Mouse (Mus musculus) stomach, postnatal 0 days (tissue): ENCODE data around the gene Wwox. TPM values are rescaled to one million over a fixed set of nuclear protein-coding genes. Genes with fewer than 3 reads are reported as not detected.

Experiments used
- ATAC-seq: fragments of 200-750 bp; cut with Nextera tagmentation; 2 replicates; pipeline ENCODE4 v1.8.0; 2017; ENCODE audit not compliant: low FRiP score, low TSS enrichment
- DNase-seq: peaks from one replicate; pipeline ENCODE4 v3.0.0-alpha.2; 2016; ENCODE audit warnings: low spot score
- H3K27ac ChIP-seq: fragments of 300-500 bp; sonication (generic); replicated peaks from 2 replicates; pipeline ENCODE4 v1.5.1; 2014; ENCODE audit warnings: mild to moderate bottlenecking, control low read depth
- H3K27me3 ChIP-seq: fragments of 300-500 bp; sonication (generic); 2 replicates; pipeline ENCODE4 v1.6.1; 2014; ENCODE audit warnings: low read length; ENCODE audit not compliant: control insufficient read depth, insufficient read depth
- H3K36me3 ChIP-seq: fragments of 300-500 bp; sonication (generic); 2 replicates; pipeline ENCODE4 v1.6.1; 2014; ENCODE audit warnings: low read length, mixed read lengths; ENCODE audit not compliant: control insufficient read depth, insufficient read depth
- H3K4me1 ChIP-seq: fragments of 300-500 bp; sonication (generic); replicated peaks from 2 replicates; pipeline ENCODE4 v1.6.1; 2014; ENCODE audit warnings: antibody characterized with exemption; ENCODE audit not compliant: control insufficient read depth, insufficient read depth
- H3K4me2 ChIP-seq: fragments of 300-500 bp; sonication (generic); replicated peaks from 2 replicates; pipeline ENCODE4 v1.6.1; 2014; ENCODE audit warnings: low read depth, mild to moderate bottlenecking, control low read depth, moderate library complexity
- H3K4me3 ChIP-seq: fragments of 300-500 bp; sonication (generic); 2 replicates; pipeline ENCODE4 v1.5.1; 2014; ENCODE audit warnings: low read depth, low read length, control low read depth
- H3K9ac ChIP-seq: fragments of 300-500 bp; sonication (generic); 2 replicates; pipeline ENCODE4 v1.6.1; 2014; ENCODE audit warnings: mild to moderate bottlenecking, low read length, control low read depth, mixed read lengths
- H3K9me3 ChIP-seq: fragments of 300-500 bp; sonication (generic); 2 replicates; pipeline ENCODE4 v1.6.1; 2016; ENCODE audit warnings: low read length; ENCODE audit not compliant: control insufficient read depth
- CTCF ChIP-seq: IDR thresholded peaks from 2 replicates; pipeline ENCODE4 v1.5.1; 2016; ENCODE audit warnings: antibody characterized with exemption, low read depth, mild to moderate bottlenecking, moderate library complexity
- EP300 ChIP-seq: optimal IDR thresholded peaks from 2 replicates; pipeline ENCODE3; 2016; ENCODE audit warnings: antibody characterized with exemption
- WGBS: fragments of 180-500 bp; shearing (Covaris S2); extraction: QIAGEN DNeasy Blood & Tissue Kit; methylation state at CpG from one replicate; pipeline ENCODE4 v1.1.7; 2014; 5-methylcytosine and 5-hydroxymethylcytosine counted together
- polyA plus RNA-seq: library from polyadenylated mRNA; unstranded; fragments of >200 nt; fragmentation: Nextera tagmentation; extraction: Ambion mirVana; gene quantifications from 2 replicates; pipeline ENCODE4 v1.2.1, GENCODE M21; 2015

Wwox gene
- polyA plus RNA-seq, 1 experiment from 2014 or later: 9.2 TPM

DNA sequence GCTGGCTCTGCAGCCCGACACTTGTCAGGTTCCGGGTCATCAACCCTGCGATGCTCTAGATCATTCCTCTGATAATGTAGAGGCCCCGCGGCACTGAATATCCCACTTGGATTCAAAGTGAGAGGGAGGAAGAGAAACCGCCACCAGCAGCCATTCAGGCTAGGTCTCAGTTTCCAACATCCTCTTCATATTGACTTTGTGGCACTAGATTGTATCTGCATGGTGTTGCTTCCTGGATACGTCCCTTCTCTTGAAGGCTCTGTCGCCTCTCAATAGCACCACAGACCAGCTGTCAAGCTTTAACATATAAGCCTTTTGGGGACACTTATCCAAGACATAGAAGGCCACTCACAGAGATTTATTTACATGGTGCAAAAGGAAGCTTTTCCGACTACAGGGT, 502.2 kb downstream of the Wwox start:
- no peak overlapping the region for H3K9ac ChIP-seq
- H3K4me2 ChIP-seq: no peak overlapping the region
- no peaks in the 10 kb centered on the region for H3K27me3 ChIP-seq
- H3K9me3 ChIP-seq: no peaks in the 10 kb centered on the region
- no peak overlapping the region for H3K4me3 ChIP-seq
- TF ChIP-seq CTCF: no peak
- DNase-seq (no peak), ATAC-seq (no peak)
- WGBS: 79% methylated on average over 9 of the region's 9 CpGs
- no peaks in the 10 kb centered on the region for H3K36me3 ChIP-seq
- no peaks in the 10 kb centered on the region for H3K4me1 ChIP-seq
- no peak overlapping the region for H3K27ac ChIP-seq

DNA sequence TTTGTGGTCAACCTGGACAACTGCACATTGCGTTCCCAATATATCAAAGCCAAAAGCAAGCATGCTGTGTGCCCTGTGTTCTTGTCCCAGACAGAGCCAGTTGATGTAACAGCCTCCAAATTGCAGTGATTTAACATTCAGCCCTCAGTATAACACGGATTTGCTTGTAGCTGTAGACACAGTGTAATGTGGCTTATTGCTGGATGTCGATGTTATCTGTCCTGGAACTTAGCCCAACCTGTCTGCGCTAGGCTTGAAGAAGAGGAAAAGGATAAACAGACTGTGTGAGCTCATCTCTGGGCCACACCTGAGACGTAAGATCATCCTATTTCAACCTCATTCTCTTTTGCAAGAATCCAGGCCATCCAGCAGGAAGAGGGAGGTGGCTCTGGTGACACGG, 508.5 kb downstream of the Wwox start:
- no peaks in the 10 kb centered on the region for H3K27me3 ChIP-seq
- no peaks in the 10 kb centered on the region for H3K4me1 ChIP-seq
- WGBS: 52% methylated on average over 6 of the region's 6 CpGs
- H3K4me3 ChIP-seq: no peak overlapping the region
- H3K9ac ChIP-seq: no peak overlapping the region
- no peak overlapping the region for H3K4me2 ChIP-seq
- no peak for ATAC-seq
- TF ChIP-seq EP300: no peak
- TF ChIP-seq CTCF: no peak
- no peaks in the 10 kb centered on the region for H3K36me3 ChIP-seq
- no peak for DNase-seq
- H3K9me3 ChIP-seq: no peaks in the 10 kb centered on the region
- no peak overlapping the region for H3K27ac ChIP-seq

DNA sequence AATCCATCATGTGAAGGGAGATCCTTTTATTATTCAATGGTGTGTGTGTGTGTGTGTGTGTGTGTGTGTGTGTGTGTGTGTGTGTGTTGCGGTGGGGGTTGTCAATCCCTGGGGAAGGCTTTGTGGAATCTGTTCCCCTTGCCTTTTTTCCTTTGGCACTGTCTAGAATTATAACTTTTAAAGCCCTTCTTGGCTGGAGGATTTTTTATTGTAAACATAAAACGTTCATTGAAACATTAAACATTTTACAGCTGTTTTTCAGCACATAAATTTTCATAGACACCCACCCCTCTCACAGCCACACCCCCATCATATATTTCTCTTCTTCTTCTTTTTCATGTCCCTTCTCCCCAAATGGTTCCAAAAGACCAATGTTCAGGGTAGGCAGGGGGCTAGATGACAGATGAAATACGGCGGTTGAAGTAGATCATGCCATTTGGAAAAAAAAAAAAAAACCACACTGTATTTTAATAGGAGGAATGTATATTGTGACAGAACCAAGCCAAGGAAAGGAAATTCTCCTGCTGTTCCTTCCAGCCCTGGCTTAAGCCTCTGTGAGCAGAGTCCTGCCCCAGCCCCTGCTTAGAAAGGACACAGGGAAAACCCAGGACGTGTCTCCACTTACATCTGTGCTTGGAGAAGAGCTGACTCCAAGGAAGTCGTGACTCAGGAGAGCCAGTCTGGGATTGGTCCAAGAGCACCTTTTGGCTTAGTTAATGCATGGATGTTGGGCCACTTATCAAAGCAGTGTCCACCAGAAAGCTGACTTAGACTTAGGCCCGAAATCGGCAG, 517.1 kb downstream of the Wwox start:
- WGBS: 33% methylated on average over 8 of the region's 8 CpGs
- Histone ChIP-seq H3K27ac (no peak overlapping the region), H3K4me1 (no peaks in the 10 kb centered on the region), H3K9me3 (no peaks in the 10 kb centered on the region), H3K36me3 (no peaks in the 10 kb centered on the region), H3K9ac (no peak overlapping the region), H3K4me2 (no peak overlapping the region), H3K27me3 (no peaks in the 10 kb centered on the region), H3K4me3 (no peak overlapping the region)
- no peak for TF ChIP-seq EP300
- no peak for TF ChIP-seq CTCF
- no peak for DNase-seq
- peak; percentile 45; the same call in 1 of the 2 replicates for ATAC-seq

DNA sequence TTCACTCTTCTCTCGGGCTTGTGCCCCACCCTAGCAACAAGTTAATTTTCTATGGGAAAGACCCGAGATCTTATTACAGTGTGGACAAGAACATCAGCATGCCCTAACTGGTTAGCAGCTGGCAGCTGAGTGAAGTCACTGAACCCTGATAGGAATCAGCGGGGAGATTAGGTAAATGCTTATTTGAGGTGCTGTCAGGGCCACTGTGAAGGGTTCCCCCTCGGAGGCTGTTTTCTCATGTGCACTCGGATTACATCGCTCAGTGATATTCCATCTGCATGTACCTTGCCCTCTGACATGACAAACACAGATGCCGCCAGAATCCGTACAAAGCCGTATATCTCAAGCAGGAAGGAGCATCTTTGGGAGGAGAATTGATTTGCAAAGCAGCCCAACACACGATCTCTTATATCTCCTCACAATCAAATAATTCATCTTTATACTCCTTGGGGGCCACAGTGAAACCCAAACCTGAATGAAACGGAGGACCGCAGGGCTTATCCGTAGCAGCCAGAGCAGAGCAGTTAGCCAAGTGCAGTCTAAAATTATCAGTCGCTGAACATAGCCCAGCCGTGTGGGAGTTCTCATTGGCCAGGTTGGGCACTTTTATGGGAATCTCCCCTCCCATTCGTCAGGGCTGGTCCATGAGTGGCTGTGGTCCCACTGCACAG, 519.1 kb downstream of the Wwox start:
- no peaks in the 10 kb centered on the region for H3K4me1 ChIP-seq
- H3K36me3 ChIP-seq: no peaks in the 10 kb centered on the region
- H3K9ac ChIP-seq: no peak overlapping the region
- no peaks in the 10 kb centered on the region for H3K27me3 ChIP-seq
- 65% methylated on average over 16 of the region's 16 CpGs for WGBS
- no peaks in the 10 kb centered on the region for H3K9me3 ChIP-seq
- DNase-seq: no peak
- H3K27ac ChIP-seq: no peak overlapping the region
- ATAC-seq: no peak
- H3K4me3 ChIP-seq: no peak overlapping the region
- no peak overlapping the region for H3K4me2 ChIP-seq
- TF ChIP-seq EP300: no peak

DNA sequence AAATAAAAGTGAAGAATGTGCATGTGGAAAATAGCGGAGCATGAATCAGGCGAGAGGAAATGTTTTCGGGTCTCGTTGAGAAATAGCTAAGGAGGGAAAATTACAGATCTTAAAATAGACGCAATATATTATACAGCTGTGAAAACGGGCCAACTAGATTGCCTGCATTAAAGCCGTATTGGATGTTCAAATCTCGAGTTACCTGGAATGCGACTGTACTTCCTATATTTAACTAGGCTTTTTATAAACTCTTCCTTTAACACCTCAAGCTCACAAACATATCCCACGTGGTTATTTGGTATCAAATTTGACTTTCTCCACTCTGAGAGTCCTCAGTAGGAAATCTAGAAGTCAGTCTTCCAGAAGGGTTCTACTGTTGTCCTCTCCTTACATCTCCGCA, 520.0 kb downstream of the Wwox start:
- Histone ChIP-seq H3K4me3 (no peak overlapping the region), H3K4me2 (no peak overlapping the region), H3K36me3 (no peaks in the 10 kb centered on the region), H3K9me3 (no peaks in the 10 kb centered on the region), H3K27ac (no peak overlapping the region), H3K4me1 (no peaks in the 10 kb centered on the region), H3K9ac (no peak overlapping the region), H3K27me3 (no peaks in the 10 kb centered on the region)
- no peak for ATAC-seq
- 50% methylated on average over 11 of the region's 11 CpGs for WGBS
- DNase-seq: no peak
- TF ChIP-seq EP300 (no peak), CTCF (no peak)

DNA sequence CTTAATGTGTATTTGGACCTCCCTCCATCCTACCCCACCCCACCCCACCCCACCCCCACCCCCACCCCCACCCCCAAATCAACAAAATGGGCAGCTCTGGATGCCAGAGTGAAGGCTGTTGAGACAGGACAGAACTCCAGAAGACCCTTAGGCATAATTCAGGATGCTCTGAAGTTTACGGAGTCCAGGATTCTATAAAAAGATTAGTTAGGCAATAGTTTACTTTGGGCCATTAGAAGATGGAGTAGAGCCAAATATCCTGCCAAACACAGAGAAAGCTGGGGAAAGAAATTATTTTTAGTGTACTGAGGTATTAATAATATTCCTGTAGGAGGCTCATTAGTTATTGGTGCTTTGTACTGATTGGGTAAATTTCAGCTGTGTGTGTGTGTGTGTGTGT, 523.0 kb downstream of the Wwox start:
- Histone ChIP-seq H3K9ac (no peak overlapping the region), H3K4me3 (no peak overlapping the region), H3K36me3 (no peaks in the 10 kb centered on the region), H3K4me1 (no peaks in the 10 kb centered on the region), H3K9me3 (no peaks in the 10 kb centered on the region), H3K27me3 (no peaks in the 10 kb centered on the region), H3K4me2 (no peak overlapping the region), H3K27ac (no peak overlapping the region)
- no peak for DNase-seq
- no peak; the same call in 1 of the 2 replicates for ATAC-seq
- TF ChIP-seq EP300: no peak
- no peak for TF ChIP-seq CTCF
- 28% methylated on average over 1 of the region's 1 CpGs for WGBS
